Mouse (Mus musculus) urinary bladder, adult 2 months (tissue): ENCODE data around the gene Neurod2. TPM values are rescaled to one million over a fixed set of nuclear protein-coding genes. Genes with fewer than 3 reads are reported as not detected.

Experiments
- DNase-seq: peaks from one replicate; pipeline ENCODE4 v3.0.0; 2022; ENCODE audit warnings: low spot score
- polyA plus RNA-seq: library from polyadenylated mRNA; depleted of rRNA; stranded (reverse); fragments of >200 nt; gene quantifications from 2 replicates; pipeline ENCODE4 v1.2.3, GENCODE M21; 2012

Gene Neurod2
- polyA plus RNA-seq, 1 experiment = not detected

DNA sequence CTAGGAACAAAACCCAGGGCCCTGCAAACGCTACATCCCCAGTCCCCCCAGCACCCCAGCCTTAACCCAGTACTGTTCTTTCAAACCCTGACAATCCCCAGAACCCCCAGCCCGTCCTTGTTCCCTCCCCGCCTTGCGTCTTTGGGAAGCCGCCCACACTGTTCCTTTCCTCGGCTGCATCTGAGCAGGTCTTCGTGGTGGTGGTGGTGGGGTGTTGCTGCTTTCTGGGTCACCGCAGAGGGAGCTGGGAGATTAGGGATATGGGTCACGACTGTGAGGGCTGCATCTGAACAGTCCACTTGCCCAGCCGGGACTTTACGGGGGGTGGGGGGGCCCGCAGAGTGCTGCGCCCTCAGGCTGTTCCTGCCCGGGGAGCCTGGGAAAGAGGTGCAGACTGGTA is 25.0 kb upstream of the Neurod2 start:
- no peak for DNase-seq

DNA sequence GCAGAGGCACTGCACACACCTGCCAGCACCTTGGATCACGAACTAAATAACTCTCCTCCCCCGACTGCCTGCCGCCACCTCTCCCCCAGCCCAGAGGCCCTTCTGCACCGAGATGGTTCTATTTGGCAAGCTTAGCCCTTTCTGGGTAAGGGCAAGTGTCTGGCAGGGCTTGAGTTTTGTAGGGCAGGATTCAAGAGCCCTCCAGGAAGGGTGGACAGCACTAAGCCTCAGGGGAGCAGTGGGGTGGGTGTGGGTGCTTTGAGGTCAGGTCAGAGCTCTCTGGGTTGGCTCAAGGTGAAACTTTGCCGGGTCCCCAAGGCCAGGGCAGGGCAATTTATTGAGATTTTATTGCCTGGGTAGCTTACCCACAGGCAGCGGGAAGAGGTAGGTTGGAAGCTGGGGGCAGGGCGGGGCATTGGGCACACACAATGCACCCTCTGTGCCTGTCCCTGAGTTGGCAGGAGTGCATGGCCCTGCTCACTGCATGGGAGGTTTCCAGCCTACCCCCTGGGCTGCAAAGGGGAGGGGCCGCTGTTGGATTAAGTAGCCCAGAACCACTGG is 24.3 kb upstream of the Neurod2 start:
- no peak for DNase-seq

DNA sequence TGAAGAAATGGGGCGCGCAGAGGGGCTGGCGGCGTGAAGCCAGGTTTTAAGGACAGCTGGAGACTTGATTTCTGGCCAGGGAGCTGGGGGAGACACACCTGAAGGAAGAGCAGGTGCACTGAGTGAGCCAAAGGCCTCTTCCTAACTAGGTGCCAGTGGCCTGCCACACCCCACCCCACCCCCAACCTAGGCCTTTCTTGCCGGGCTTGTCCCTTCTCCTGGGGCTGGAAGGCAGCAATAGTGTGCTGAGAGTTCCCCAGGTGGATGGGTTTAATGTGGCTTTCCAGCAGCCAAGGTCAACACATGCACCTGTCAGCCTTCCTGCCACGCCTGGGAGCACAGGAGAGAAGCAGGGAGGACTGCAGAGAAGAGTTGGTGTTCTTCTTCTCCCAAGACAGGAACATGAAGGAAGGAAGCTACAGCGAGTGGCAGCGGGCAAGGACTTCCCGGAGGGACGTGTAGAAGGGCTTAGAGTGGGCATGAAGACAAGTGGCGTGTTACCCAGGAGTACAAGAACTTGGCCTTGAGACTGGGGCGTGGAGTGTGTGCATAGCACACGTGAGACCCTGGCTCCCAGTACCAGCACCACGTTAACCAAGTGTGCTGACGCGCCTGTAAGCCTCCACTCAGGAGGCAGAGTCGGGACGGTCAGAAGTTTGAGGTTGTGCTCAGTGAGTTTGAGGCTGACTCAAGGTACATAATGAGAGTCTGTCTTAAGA is 23.0 kb upstream of the Neurod2 start:
- DNase-seq = no peak

DNA sequence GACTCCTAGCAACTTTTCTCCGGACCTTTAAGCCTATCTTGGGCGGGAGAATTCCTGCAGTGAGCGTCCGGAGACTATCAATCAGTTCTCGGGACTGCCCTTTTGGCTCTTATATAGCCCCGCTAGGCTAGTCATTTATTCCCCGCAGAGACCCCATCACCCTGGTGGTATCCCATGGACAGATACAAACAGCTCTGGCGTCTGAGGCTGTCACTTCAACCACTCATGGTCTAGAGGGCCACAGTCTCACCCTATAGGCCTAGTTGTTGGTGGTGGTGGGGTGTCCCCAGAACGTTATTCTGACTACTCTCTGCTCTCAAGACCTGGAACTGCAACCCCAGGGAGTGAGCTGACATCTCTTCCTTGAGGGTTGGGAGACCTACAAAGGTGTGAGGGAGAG is 19.9 kb upstream of the Neurod2 start:
- DNase-seq = no peak

DNA sequence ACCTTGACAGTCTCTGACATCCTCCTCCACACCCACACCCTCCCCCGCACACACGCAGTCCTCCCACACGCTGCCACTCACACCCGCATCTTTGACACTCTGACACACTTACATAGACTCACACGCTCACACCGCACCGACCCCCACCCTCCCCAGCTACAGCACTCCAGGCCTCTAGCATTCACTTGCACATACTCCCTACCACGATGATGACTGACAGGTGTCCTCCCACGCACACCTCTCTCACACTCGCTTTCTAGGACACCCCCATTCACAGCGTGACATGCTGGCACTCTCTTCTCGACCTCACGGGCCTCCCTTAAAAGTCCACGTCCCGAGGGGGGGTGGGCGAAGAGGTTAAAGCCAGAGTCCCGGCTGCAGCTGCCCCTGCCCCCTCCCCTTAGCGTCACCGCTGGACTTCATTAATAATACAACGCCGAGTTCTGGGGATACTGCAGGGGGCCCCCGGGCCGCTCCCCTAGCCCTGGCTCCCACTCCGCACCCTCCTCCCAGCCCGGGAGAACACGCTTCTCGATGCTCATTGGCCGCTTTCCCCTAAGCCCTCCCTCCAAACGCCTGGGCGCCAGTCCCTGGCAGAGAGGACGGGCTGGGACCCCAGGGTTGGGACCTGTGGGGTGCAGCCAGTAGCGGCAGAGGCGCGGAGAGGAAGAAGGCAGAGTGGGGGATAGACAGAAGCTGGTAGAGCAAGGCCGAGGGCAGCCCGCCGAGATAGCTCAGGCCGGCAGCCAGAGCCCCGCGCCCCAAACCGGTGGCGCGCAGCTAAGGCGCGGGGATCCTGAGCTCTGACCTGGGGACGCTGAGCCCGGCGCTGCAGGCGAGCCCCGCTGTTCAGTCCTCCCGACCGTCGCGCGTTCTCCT is 18.9 kb upstream of the Neurod2 start, which contains the start of gene Ppp1r1b:
Ppp1r1b (plus strand) TSS at position 322 of the 879 bp plus-strand sequence.
- no peak for DNase-seq

DNA sequence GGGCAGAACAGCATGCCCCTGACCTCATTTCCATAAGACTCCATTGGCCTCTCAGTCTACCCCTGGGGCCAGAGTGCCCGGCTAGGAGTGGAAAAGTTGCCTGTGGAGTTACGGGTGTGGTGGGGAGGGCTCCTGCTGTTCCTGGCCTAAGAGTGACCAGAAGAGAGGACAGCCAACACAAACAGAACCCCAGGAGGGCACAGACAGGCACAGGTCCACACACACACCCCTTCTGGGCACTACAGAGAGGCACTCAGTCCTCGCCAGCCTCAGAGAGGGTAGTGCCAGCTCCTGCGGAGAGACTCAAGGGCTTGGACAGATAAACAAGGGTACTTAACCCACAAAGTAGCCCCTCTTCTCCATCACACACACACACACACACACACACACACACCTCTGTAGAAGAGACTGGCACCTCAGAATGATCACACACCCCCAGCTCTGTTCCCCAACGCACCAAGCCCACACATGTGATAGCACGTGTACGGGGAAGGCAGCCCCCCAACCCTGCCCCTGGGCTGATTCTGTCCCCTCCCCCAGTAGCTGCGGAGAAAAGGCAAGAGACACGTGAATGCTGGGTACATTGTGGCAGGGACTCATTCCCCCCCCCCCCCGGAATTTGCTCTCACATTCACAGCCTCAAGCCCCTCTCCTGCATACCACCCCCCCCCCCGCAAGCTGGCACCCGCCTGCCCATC is 18.1 kb upstream of the Neurod2 start:
- no peak for DNase-seq

DNA sequence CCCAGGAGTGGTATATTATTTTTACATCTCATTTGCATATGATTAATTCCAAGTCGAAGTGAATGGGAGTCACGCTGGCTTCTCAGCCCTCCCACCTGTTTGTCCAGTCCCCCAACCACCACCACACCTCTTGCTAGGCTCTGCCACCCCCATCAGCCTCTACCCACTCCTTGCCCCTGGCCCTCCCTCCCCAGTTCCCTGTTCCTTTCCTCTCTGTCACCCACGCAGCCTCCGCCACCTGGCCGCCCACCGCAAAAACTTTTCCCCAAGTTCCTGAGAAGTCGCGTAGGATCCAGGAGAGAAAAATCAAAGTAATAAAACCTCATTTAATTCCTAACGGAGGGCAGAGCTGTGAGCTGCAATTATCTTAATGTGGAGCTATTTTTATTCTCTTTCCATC is 16.7 kb upstream of the Neurod2 start:
- DNase-seq = no peak

DNA sequence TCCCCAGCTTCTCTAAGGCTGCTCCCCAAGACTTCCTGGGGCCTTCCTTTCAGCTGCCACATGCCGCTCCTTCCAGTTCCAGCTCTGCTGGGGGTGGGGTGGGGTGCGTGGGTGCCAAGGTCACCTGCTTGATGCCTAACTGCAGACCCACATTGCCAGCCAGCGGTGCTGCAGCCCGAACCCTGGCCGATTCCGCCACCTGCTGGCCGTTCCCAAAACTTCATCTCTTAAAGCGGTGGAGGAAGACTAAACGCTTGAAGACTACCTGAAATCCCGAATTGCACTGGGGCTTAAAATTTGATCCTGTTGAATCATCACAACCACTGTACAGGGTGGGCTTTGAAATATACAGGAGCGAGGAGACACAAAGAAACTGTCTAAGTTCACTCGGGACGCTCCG is 15.8 kb upstream of the Neurod2 start:
- DNase-seq = peak; percentile 53

DNA sequence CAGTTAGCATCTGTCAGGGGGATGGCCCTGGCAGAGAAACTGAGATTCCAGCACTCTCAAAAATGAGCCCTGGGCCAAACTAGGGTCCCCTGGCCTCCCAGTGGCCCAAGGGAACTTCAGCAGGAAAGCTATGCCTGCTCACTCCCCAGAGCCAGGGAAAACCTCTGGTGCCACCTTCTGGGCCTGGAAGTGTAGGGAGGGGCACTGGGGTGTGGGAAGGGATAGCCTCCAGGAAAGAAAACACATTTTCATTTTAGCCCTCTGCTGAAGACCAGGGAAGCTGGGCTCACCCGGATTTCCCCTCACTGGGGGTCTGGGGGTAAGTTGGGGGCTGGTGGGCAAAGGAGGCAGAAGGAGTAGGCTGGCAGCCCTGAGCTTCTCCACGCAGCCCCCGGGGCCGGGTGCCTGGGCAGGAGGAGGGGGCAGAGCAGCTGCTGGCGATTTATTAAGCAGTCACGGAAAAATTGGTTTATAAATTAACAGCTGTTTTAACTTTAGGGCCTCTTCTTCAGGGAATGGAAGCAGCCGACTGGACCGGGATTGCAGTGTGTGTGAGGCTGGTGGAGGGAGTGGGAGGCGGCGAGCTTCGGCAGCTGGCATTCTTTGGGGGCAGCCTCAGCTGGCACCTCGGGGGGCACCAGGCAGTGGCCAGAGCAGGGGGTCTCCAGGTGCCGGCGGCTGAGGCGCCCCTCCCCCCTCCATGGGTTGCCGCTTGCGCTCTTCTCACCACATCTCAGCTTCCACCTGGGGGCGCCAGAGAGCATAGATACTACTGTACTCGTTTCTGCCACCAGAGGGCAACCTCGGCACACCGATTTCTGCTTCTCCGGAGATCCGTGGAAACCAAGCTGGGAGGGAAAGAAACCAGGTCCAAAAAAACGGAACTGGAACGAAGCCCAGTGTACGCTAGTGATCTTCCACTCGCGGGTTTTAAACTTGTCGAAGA is 12.8 kb upstream of the Neurod2 start:
- peak; percentile 93 for DNase-seq

DNA sequence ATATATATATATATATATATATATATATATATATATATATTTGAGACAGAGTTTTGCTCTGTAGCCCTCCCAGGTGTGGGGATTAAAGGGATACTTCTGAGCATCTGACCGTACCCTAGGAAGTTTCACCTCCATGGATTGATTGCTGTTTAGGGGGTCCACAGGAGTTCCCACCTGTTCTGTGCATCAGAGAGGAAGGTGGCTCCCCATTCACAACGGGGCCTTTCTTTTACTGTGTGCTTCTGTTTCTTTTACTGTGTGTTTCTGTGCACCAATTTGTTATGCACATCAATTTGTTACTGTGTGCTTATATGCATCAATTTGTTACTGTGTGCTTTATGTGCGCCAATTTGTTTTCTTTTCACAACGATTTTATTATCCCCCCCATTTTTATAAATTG is 11.7 kb upstream of the Neurod2 start:
- DNase-seq = no peak

DNA sequence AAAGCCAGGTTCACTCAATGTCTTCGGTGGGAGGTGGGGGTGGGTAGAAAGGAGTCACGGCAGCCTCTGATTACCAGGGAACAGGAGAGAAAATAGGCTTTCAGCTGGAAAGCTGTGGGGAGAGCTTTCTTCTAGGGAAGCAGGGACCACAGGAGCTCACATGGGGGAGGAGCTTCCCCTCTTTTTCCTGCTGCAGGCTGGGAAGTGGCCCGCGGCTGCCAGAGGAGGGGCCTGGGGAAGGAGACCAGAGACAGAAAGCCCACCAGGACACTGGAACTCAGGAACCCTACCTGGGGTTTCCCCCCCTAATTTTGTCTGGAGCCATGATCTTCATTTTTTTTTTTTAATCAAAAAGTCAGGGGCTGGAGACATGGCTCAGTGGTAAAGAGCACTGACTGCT is 11.1 kb upstream of the Neurod2 start:
- no peak for DNase-seq

DNA sequence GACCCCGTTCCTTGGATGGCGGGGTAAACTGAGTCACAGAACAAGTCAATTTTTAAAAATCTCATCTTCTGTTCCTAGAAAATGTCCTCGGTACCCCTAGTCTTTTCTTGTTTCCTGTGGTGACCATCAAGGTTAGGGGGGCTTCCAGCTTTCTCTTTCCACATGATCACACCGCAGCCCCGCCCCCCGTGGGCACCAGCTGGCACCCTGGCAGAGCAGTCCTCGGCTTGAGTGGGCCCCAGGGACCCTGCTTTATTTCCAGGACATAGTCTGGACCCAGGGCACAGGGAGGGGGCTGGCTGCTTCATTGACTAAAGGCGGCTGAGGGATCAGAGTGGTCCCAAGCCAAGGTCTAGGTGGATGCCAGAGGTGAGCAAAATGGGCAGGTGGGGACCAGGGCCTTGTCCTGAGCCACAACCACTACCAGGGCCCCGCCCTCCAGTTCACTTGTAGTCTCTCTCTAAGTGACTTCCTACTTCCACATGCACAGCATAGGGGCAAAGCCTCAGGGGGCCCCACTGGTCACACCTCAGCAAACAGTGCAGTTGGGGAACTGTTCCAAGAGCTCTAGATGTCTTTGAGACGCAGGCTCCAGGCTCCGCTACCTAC is 10.3 kb upstream of the Neurod2 start:
- DNase-seq = no peak

DNA sequence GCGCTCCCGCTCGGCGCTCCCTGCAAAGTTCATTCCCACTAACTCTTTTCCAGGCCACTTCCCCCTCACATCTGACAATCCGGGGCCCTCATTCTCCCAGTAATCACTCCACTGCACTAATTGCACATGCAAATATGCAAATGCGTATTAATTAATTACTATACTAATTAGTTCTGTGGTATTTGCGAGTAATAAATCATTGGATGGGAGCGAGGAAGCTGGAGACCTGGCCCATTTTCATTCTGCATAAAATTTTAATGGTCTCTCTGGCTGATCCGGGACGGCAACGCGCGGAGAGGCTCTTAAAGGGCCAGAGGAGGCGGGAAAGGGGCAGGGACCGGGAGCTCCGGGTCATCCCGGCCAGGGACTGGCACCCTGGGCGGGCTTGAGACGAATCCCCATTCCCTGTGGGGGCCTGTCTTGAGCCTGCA is 9.6 kb upstream of the Neurod2 start:
- DNase-seq = no peak

DNA sequence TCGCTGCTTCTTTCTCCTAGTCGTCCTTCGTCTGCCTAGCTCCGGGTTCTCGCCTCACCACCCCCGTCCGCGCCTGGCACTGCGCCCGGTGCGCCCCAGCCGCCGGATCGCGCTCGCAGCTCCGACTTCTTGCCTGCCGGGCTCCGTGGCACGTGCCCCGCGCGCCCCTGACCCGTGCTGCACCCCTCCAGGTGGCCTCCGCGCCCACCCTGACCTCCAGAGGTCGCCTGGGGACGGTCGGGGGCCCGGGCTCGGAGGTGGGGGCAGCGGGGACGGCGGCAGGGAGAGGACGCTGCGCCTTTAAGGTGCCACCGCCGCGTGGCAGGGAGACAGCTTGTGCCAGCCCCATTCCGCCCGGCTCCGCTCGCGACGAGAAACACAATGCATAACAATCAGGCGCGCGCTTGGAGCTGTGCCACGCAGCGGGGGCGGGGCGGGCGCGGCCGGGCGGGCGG is 9.1 kb upstream of the Neurod2 start:
- DNase-seq = peak; percentile 44

DNA sequence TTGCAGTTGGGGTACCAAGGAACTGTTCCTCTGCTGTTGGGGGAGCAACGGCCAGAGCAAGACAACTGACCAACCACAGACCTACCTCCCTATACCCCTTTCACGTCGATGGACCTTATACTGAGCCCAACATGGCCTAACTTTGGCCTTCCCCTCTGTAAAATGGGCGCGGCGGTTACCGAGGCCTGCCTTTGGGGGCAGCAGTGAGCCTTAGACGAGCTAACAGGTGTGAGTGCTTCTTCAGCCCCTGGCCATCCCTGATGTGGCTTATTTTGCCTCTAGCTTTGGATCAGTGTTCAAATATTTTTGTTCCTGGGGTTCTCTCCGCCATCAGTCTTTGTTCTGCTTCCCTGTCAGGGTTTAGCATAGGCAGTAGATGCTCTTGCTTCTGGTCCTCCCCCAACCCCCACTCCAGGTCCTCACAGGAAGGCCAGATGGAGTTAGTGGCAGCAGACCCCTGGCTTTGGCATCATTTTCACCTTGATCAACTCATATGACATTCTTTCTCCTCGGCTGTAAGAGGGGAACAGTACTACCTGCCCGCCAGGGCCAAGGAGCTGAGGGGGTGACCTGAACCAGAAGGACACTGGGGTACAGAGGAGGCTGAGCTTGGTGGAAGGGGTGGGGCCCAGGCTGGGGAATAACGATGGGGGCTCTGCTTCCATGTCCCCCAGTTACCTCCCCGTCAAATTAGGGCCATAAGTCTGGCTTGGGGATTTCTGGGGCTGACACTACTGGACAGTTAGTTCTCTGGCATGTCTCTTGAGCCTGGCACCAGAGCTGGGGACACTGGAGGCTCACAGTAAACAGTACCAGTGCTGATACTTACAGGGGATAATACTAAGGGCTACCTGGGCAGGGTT is 7.0 kb upstream of the Neurod2 start:
- no peak for DNase-seq

DNA sequence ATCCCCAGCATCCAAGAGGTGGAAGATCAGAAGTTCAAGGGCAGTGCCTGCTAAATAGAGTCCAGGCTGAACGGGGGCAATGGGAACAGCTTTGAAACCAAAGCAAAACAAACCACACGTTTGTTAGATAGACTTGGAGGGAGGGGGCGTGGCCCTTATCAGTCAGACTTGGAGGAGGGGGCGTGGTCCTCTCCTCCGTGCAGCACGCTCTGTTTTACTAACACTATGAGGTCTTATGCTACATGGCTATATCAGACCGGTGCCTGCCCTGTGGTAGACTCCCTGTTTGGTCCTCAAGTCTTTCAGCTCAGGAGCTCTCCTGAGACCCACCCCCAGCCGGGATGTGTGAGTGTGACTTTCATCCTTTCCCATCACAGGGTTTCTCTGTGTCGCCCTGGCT is 5.8 kb upstream of the Neurod2 start:
- no peak for DNase-seq

DNA sequence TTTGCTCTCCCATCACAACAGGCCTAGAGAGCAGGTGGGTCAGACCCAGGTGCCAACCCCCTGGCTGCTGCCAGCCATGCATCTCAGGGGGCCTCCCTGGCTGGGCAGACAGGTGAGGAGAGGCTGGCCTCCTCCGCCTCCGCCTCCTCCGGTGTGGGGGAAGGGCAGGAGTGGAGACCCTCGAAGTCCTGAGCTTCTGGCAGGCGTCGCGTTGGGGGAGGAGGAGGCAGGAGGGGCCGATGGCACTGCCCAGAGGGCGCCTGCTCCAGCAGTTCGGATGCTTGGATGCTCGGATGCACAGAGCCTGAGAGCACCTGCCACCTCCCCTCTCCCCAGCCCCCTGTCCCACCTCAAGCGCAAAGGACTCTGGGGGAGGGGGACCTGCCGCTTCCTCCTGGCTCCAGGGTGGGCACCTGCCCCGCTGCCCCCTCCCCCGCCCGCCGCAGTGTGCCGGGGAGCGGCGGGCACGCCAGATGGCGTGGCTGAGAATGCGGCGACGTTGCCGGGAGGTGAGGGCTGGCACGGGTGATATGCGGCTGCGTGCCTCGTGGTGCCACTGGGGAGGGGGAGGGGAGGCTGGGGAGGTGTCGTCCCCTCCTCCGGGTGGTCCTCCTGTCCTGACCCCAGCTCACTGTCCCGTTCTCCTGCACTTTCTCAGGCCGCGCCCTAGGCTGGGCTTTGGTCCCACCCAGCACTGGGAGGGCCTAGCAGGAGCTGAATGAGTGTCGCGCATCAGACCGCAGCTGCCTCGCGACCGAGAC is 4.7 kb upstream of the Neurod2 start:
- no peak for DNase-seq

DNA sequence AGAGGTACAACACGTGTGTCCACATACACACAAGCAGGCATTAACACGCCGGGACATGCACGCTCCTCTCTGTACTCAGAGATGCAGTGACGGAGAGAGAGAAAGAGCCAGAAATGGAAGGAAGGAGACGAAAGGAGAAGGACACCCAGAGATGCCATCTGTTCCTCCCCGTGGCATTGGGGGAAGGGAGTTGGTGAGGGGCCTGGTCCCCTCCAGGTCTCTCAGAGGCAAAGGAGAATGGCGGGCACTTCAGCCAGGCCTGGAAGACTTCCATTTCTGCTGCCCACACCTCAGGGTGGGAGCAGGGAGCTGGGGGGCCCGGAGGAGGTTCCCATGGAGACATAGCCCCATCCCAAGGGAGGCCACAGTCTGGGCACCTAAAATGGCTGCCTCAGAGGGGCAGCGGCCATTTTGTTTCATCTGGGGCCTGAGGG is 3.8 kb upstream of the Neurod2 start:
- no peak for DNase-seq

DNA sequence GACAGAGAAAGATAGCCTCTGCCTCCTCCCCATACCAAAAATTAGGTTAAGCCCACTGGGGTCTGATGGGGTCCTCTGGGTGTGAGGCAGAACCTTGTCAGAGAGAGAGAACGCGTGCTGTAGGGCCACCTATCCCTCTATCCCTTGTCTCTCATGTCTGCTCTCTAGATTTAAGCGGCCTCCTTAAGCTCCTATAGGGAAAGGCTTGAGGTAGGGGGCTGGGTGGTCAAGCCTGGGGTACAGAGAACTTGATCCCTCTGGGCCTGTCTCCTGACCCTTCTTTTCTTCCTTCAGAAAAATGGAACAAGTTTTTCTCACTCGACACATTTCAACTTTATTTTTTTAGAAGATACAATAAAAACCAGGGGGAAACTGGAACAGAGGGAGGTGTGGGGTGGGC is 3.4 kb upstream of the Neurod2 start:
- no peak for DNase-seq
